Mouse (Mus musculus): Measurements from ENCODE around the gene Rreb1.

DNA sequence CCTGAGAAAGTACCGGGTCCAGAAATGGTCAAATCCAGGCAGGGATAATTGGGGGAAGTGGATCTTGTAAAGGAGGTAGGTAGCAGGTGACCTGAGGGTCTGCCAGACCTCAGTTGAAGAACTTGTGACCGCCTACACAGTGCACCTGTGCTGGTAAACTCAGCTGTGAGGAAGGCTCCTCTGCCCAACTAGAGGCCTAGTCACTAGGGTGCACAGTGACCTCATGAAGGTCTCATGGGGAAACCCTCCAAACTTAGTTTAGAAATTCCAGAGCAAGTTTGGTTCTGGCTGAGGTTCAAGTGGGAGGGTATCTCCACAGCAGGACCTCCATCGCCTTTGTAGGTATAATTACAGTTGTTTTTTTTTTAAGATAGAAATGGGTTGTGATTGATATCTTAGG lies 74.7 kb downstream of the Rreb1 start:
- no peak for TF ChIP-seq EP300 (IDR thresholded peaks at IDR 0.05; ENCODE audit: insufficient read depth, low read depth, low read length)
- TF ChIP-seq CTCF (IDR thresholded peaks at IDR 0.05; ENCODE audit: low read depth, low read length) = no peak
- no peak for TF ChIP-seq POLR2A (IDR thresholded peaks at IDR 0.05; ENCODE audit: insufficient read depth, low read length)

All from ES-Bruce4 (cell line).